ENCODE assay signal across 8 mouse cellular contexts in genomic region chr9:44268027-44268360, GRCm38 (mm10). TPM values are rescaled to one million over a fixed set of nuclear protein-coding genes. Genes with fewer than 3 reads are reported as not detected.
A peak's percentile ranks its signal among the peaks of the same experiment; 100 is the strongest.
DNase-seq lines count a peak whose midpoint lies in the region; ATAC-seq and TF ChIP-seq lines count a peak whose summit lies in the region.

No protein-coding gene starts in this region.

- peaks cover 21% of the 10 kb centered on the region for H3K4me1 ChIP-seq in forebrain, embryonic 10.5 days
- H3K4me1 ChIP-seq in heart, embryonic 16.5 days (ENCODE audit: control insufficient read depth, insufficient read depth, low read length) = peaks cover 9% of the 10 kb centered on the region
- peaks cover 3 to 18% of the 10 kb centered on the region in 2 experiments; a peak in 2 of 4 replicates for H3K4me1 ChIP-seq in liver, embryonic 14.5 days (replicated peaks; ENCODE audit: control insufficient read depth in 2 of 2, insufficient read depth in 2 of 2, low read length in 1 of 2)
- no peaks in the 10 kb centered on the region; the same call in 1 of the 2 replicates for H3K4me1 ChIP-seq in neural tube, embryonic 11.5 days (ENCODE audit: control insufficient read depth, insufficient read depth, low read length)
- H3K4me1 ChIP-seq in stomach, postnatal 0 days (replicated peaks; ENCODE audit: control insufficient read depth, insufficient read depth) = 0 out of 2 replicates have a peak, but pooled peaks cover 2% of the 10 kb centered on the region

- peak overlapping the region; percentile 88 for H3K27ac ChIP-seq in forebrain, embryonic 10.5 days
- H3K27ac ChIP-seq in heart, embryonic 16.5 days (ENCODE audit: low read length) = peak overlapping the region; percentile 87
- H3K27ac ChIP-seq in liver, embryonic 14.5 days = peak overlapping the region; percentile 3; the same call in 1 of the 2 replicates
- H3K27ac ChIP-seq in neural tube, embryonic 11.5 days (ENCODE audit: low read depth, low read length) = no peak overlapping the region
- H3K27ac ChIP-seq in stomach, postnatal 0 days (replicated peaks) = peak overlapping the region; percentile 97

- ATAC-seq in heart, embryonic 16.5 days (replicated peaks; ENCODE audit: extremely low read depth, insufficient read depth, low FRiP score) = peak; percentile 90
- ATAC-seq in liver, embryonic 14.5 days (ENCODE audit: insufficient read depth) = peak; percentile 86
- peak; percentile 71 for ATAC-seq in neural tube, embryonic 11.5 days (ENCODE audit: insufficient read depth, low FRiP score, low TSS enrichment)
- peak; percentile 93 for ATAC-seq in stomach, postnatal 0 days (ENCODE audit: low FRiP score, low TSS enrichment)

- TF ChIP-seq CTCF in liver, embryonic 14.5 days (IDR thresholded peaks at IDR 0.05; ENCODE audit: low read depth) = peak; percentile 87
- TF ChIP-seq CTCF in stomach, postnatal 0 days (IDR thresholded peaks at IDR 0.05; ENCODE audit: low read depth) = peak; percentile 79

- H3K36me3 ChIP-seq in forebrain, embryonic 10.5 days (replicated peaks) = no peaks in the 10 kb centered on the region
- H3K36me3 ChIP-seq in heart, embryonic 16.5 days (ENCODE audit: control insufficient read depth, insufficient read depth) = no peaks in the 10 kb centered on the region
- peaks cover 3% of the 10 kb centered on the region; the same call in 1 of the 2 replicates for H3K36me3 ChIP-seq in liver, embryonic 14.5 days (replicated peaks; ENCODE audit: control insufficient read depth, insufficient read depth, low read depth)
- no peaks in the 10 kb centered on the region for H3K36me3 ChIP-seq in neural tube, embryonic 11.5 days (ENCODE audit: control insufficient read depth, insufficient read depth, low read length)
- H3K36me3 ChIP-seq in stomach, postnatal 0 days (ENCODE audit: control insufficient read depth, insufficient read depth, low read length) = no peaks in the 10 kb centered on the region

- H3K27me3 ChIP-seq in forebrain, embryonic 10.5 days (ENCODE audit: poor library complexity, severe bottlenecking) = peaks cover 16% of the 10 kb centered on the region
- H3K27me3 ChIP-seq in heart, embryonic 16.5 days (ENCODE audit: control insufficient read depth, insufficient read depth, low read length) = no peaks in the 10 kb centered on the region
- no peaks in the 10 kb centered on the region for H3K27me3 ChIP-seq in liver, embryonic 14.5 days (ENCODE audit: control insufficient read depth, insufficient read depth, low read length)
- no peaks in the 10 kb centered on the region for H3K27me3 ChIP-seq in neural tube, embryonic 11.5 days (ENCODE audit: control insufficient read depth, insufficient read depth, low read length)
- H3K27me3 ChIP-seq in stomach, postnatal 0 days (ENCODE audit: control insufficient read depth, insufficient read depth, low read length) = no peaks in the 10 kb centered on the region

- peak; percentile 69 to 83 for DNase-seq in CD8-positive naive resting alpha-beta T cell, adult 2 months (ENCODE audit: low read depth in 2 of 2, low spot score in 2 of 2)
- DNase-seq in c-Kit-positive CD71-positive TER-119-negative erythroid progenitor cells, embryonic 14.5 days (ENCODE audit: low read depth) = peak; percentile 80
- DNase-seq in forebrain, embryonic 10.5 days (ENCODE audit: extremely low spot score, low spot score) = peak; percentile 75
- peak; percentile 95 to 99 for DNase-seq in kidney, postnatal 36 days
- peak in 1 of 3 experiments; percentile 85 for DNase-seq in liver, embryonic 14.5 days (ENCODE audit: low read depth in 3 of 3, low spot score in 3 of 3)
- peak; percentile 80 for DNase-seq in neural tube, embryonic 11.5 days (ENCODE audit: low spot score)
- DNase-seq in stomach, postnatal 0 days (ENCODE audit: low spot score) = peak; percentile 93

- WGBS in forebrain, embryonic 10.5 days = 6% methylated on average over 28 of the region's 28 CpGs
- 5% methylated on average over 28 of the region's 28 CpGs for WGBS in heart, embryonic 16.5 days
- WGBS in liver, embryonic 14.5 days (ENCODE audit: insufficient replicate concordance) = 1% methylated on average over 28 of the region's 28 CpGs
- WGBS in neural tube, embryonic 11.5 days = 5% methylated on average over 28 of the region's 28 CpGs
- 5% methylated on average over 28 of the region's 28 CpGs for WGBS in stomach, postnatal 0 days

- peak overlapping the region; percentile 63 for H3K4me3 ChIP-seq in forebrain, embryonic 10.5 days
- peak overlapping the region; percentile 70 for H3K4me3 ChIP-seq in heart, embryonic 16.5 days (ENCODE audit: low read length)
- peak overlapping the region; percentile 45 to 59 for H3K4me3 ChIP-seq in liver, embryonic 14.5 days (ENCODE audit: insufficient read depth in 1 of 2, low read depth in 2 of 2, low read length in 2 of 2)
- H3K4me3 ChIP-seq in neural tube, embryonic 11.5 days (ENCODE audit: low read depth, low read length) = peak overlapping the region; percentile 31
- peak overlapping the region; percentile 56 for H3K4me3 ChIP-seq in stomach, postnatal 0 days (ENCODE audit: low read depth, low read length)

- no peaks in the 10 kb centered on the region for H3K9me3 ChIP-seq in forebrain, embryonic 10.5 days
- H3K9me3 ChIP-seq in heart, embryonic 16.5 days (replicated peaks; ENCODE audit: control insufficient read depth, low read length) = peaks cover 4% of the 10 kb centered on the region; the same call in 1 of the 2 replicates
- H3K9me3 ChIP-seq in liver, embryonic 14.5 days (ENCODE audit: control insufficient read depth, low read length) = no peaks in the 10 kb centered on the region
- H3K9me3 ChIP-seq in neural tube, embryonic 11.5 days (ENCODE audit: control insufficient read depth, low read length) = no peaks in the 10 kb centered on the region
- H3K9me3 ChIP-seq in stomach, postnatal 0 days (ENCODE audit: control insufficient read depth, low read length) = no peaks in the 10 kb centered on the region

- no peak for TF ChIP-seq EP300 in liver, embryonic 14.5 days (IDR thresholded peaks at IDR 0.05; ENCODE audit: low read depth)
- no peak for TF ChIP-seq EP300 in stomach, postnatal 0 days (optimal IDR thresholded peaks at IDR 0.05)

- peak overlapping the region; percentile 94 for H3K4me2 ChIP-seq in heart, embryonic 16.5 days (ENCODE audit: low read depth, low read length)
- H3K4me2 ChIP-seq in liver, embryonic 14.5 days (ENCODE audit: low read depth) = peak overlapping the region; percentile 72
- peak overlapping the region; percentile 54 for H3K4me2 ChIP-seq in neural tube, embryonic 11.5 days (ENCODE audit: low read depth)
- peak overlapping the region; percentile 85 for H3K4me2 ChIP-seq in stomach, postnatal 0 days (replicated peaks; ENCODE audit: low read depth)

- peak overlapping the region; percentile 98 for H3K9ac ChIP-seq in heart, embryonic 16.5 days (ENCODE audit: low read length)
- peak overlapping the region; percentile 75 for H3K9ac ChIP-seq in liver, embryonic 14.5 days (replicated peaks)
- peak overlapping the region; percentile 75 for H3K9ac ChIP-seq in neural tube, embryonic 11.5 days (ENCODE audit: low read length)
- peak overlapping the region; percentile 94 for H3K9ac ChIP-seq in stomach, postnatal 0 days (ENCODE audit: low read length)

RNA-seq across cellular contexts. Expression of gene Nlrx1, which starts 0.4 kb away (rescaled TPM):
- polyA plus RNA-seq in forebrain, embryonic 10.5 days (2016; fragmentation: Nextera tagmentation; extraction: Ambion mirVana) = 2.8 and 2.9 TPM in 2 replicates
- 7.3 and 7.9 TPM in 2 replicates for polyA plus RNA-seq in heart, embryonic 16.5 days (2015; fragmentation: Nextera tagmentation; extraction: Ambion mirVana)
- polyA plus RNA-seq in liver, embryonic 14.5 days (2012; rRNA removed) = 1.5 TPM in 2 replicates
- polyA plus RNA-seq in liver, embryonic 14.5 days (2014; fragmentation: Nextera tagmentation; extraction: Ambion mirVana) = 2.7 and 3.4 TPM in 2 replicates
- 2.4 and 3.2 TPM in 2 replicates for polyA plus RNA-seq in neural tube, embryonic 11.5 days (2014; fragmentation: Nextera tagmentation; extraction: Ambion mirVana)
- 9.2 and 10.7 TPM in 2 replicates for polyA plus RNA-seq in stomach, postnatal 0 days (2015; fragmentation: Nextera tagmentation; extraction: Ambion mirVana)

RNA-seq across cellular contexts. Expression of gene Pdzd3, which starts 16.7 kb away (rescaled TPM):
- 0.06 TPM in 1 of 2 replicates, not detected in the other for polyA plus RNA-seq in forebrain, embryonic 10.5 days (2016; fragmentation: Nextera tagmentation; extraction: Ambion mirVana)
- 0.06 and 0.07 TPM in 2 replicates for polyA plus RNA-seq in heart, embryonic 16.5 days (2015; fragmentation: Nextera tagmentation; extraction: Ambion mirVana)
- polyA plus RNA-seq in liver, embryonic 14.5 days (2012; rRNA removed) = 0.02 and 0.05 TPM in 2 replicates
- polyA plus RNA-seq in liver, embryonic 14.5 days (2014; fragmentation: Nextera tagmentation; extraction: Ambion mirVana) = 0.08 TPM in 1 of 2 replicates, not detected in the other
- polyA plus RNA-seq in neural tube, embryonic 11.5 days (2014; fragmentation: Nextera tagmentation; extraction: Ambion mirVana) = 0.11 TPM in 1 of 2 replicates, not detected in the other
- 0.08 and 0.13 TPM in 2 replicates for polyA plus RNA-seq in stomach, postnatal 0 days (2015; fragmentation: Nextera tagmentation; extraction: Ambion mirVana)

RNA-seq across cellular contexts. Expression of gene Abcg4, which starts 20.4 kb away (rescaled TPM):
- polyA plus RNA-seq in forebrain, embryonic 10.5 days (2016; fragmentation: Nextera tagmentation; extraction: Ambion mirVana) = 5.3 and 7.2 TPM in 2 replicates
- polyA plus RNA-seq in heart, embryonic 16.5 days (2015; fragmentation: Nextera tagmentation; extraction: Ambion mirVana) = 1.9 and 2.5 TPM in 2 replicates
- polyA plus RNA-seq in liver, embryonic 14.5 days (2012; rRNA removed) = 35.6 and 41.6 TPM in 2 replicates
- polyA plus RNA-seq in liver, embryonic 14.5 days (2014; fragmentation: Nextera tagmentation; extraction: Ambion mirVana) = 10.6 and 11.1 TPM in 2 replicates
- 4.5 and 5.0 TPM in 2 replicates for polyA plus RNA-seq in neural tube, embryonic 11.5 days (2014; fragmentation: Nextera tagmentation; extraction: Ambion mirVana)
- polyA plus RNA-seq in stomach, postnatal 0 days (2015; fragmentation: Nextera tagmentation; extraction: Ambion mirVana) = 1.4 TPM in 2 replicates

RNA-seq across cellular contexts. Expression of gene Ccdc153, which starts 27.5 kb away (rescaled TPM):
- polyA plus RNA-seq in forebrain, embryonic 10.5 days (2016; fragmentation: Nextera tagmentation; extraction: Ambion mirVana) = not detected in 2 replicates
- polyA plus RNA-seq in heart, embryonic 16.5 days (2015; fragmentation: Nextera tagmentation; extraction: Ambion mirVana) = 0.88 and 2.5 TPM in 2 replicates
- polyA plus RNA-seq in liver, embryonic 14.5 days (2012; rRNA removed) = not detected in 2 replicates
- not detected in 2 replicates for polyA plus RNA-seq in liver, embryonic 14.5 days (2014; fragmentation: Nextera tagmentation; extraction: Ambion mirVana)
- not detected in 2 replicates for polyA plus RNA-seq in neural tube, embryonic 11.5 days (2014; fragmentation: Nextera tagmentation; extraction: Ambion mirVana)
- polyA plus RNA-seq in stomach, postnatal 0 days (2015; fragmentation: Nextera tagmentation; extraction: Ambion mirVana) = not detected in 2 replicates

RNA-seq across cellular contexts. Expression of gene Cbl, which starts 34.1 kb away (rescaled TPM):
- polyA plus RNA-seq in forebrain, embryonic 10.5 days (2016; fragmentation: Nextera tagmentation; extraction: Ambion mirVana) = 21.3 and 23.8 TPM in 2 replicates
- polyA plus RNA-seq in heart, embryonic 16.5 days (2015; fragmentation: Nextera tagmentation; extraction: Ambion mirVana) = 12.6 and 13.0 TPM in 2 replicates
- 3.4 and 3.9 TPM in 2 replicates for polyA plus RNA-seq in liver, embryonic 14.5 days (2012; rRNA removed)
- polyA plus RNA-seq in liver, embryonic 14.5 days (2014; fragmentation: Nextera tagmentation; extraction: Ambion mirVana) = 3.7 and 5.1 TPM in 2 replicates
- 19.1 and 22.2 TPM in 2 replicates for polyA plus RNA-seq in neural tube, embryonic 11.5 days (2014; fragmentation: Nextera tagmentation; extraction: Ambion mirVana)
- polyA plus RNA-seq in stomach, postnatal 0 days (2015; fragmentation: Nextera tagmentation; extraction: Ambion mirVana) = 4.9 and 5.7 TPM in 2 replicates
